Mouse (Mus musculus): ENCODE results near the gene Herc2. TPM values are rescaled to one million over a fixed set of nuclear protein-coding genes. Genes with fewer than 3 reads are reported as not detected.

Herc2 gene
- total RNA-seq, 2 experiments from 2014 or later, result 136 to 146 TPM

GRCm38 (mm10) chr7:56023586-56023985, 26.4 kb upstream of the Herc2 start:
- no peak for TF ChIP-seq CTCF (conservative IDR thresholded peaks at IDR 0.05)
- Histone ChIP-seq H3K4me3 (no peak overlapping the region), H3K27ac (no peak overlapping the region)
- no peak for DNase-seq (ENCODE audit: low spot score in 2 of 2)

DNA sequence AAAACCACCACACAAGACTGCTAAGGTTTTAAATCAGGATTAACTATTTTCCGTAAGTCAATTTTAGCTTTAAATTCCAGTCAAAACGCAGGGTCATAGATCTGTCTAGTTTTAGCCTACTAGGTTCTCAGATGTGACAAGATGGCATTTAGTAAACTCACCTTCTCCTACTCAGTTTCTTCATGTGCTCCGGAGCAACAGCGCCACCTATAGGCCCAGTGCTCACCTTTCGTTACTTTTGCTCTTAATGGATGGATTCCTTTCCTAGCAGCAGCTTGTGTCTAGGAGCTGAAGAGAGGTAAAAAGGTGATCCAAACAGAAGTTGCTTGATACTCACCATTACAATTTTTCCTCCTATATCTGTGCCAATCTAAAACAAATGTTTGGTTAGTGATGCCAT, 7.6 kb upstream of the Herc2 start:
- DNase-seq (ENCODE audit: low spot score in 2 of 2), result peak; percentile 67 to 86
- peak; percentile 96 for TF ChIP-seq CTCF (conservative IDR thresholded peaks at IDR 0.05)
- Histone ChIP-seq H3K27ac (no peak overlapping the region), H3K4me3 (no peak overlapping the region)

GRCm38 (mm10) chr7:56043577-56044266, 6.3 kb upstream of the Herc2 start:
- Histone ChIP-seq H3K4me3 (no peak overlapping the region), H3K27ac (no peak overlapping the region)
- no peak for TF ChIP-seq CTCF (conservative IDR thresholded peaks at IDR 0.05)
- no peak for DNase-seq (ENCODE audit: low spot score in 2 of 2)

DNA sequence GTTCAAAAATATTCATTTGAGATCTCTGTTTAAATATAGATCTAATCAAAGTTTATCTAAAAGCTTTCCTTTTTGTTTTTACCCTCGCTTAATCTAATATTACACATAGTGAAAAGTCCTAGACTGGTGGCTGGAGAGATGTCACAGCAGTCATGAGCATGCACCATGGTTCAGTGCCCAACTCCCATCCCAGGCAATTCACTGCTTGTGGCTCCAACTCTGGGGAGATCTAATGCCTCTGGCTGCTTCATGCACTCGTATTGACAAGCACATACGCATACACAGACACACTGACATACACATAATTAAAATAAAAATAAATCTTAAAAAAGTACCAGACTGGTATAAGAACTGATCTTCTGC, 5.7 kb upstream of the Herc2 start:
- Histone ChIP-seq H3K4me3 (no peak overlapping the region), H3K27ac (no peak overlapping the region)
- no peak for TF ChIP-seq CTCF (conservative IDR thresholded peaks at IDR 0.05)
- DNase-seq (ENCODE audit: low spot score in 2 of 2), result no peak

- DNase-seq (ENCODE audit: low spot score in 2 of 2), result no peak
- Histone ChIP-seq H3K27ac (no peak overlapping the region), H3K4me3 (no peak overlapping the region)
- no peak for TF ChIP-seq CTCF (conservative IDR thresholded peaks at IDR 0.05)
Measured at GRCm38 (mm10) chr7:56047178-56047577, 2.8 kb upstream of the Herc2 start.

- no peak for TF ChIP-seq CTCF (conservative IDR thresholded peaks at IDR 0.05)
- peak in 1 of 2 experiments; percentile 23 for DNase-seq (ENCODE audit: low spot score in 2 of 2)
- peak overlapping the region; percentile 85 for H3K4me3 ChIP-seq
- H3K27ac ChIP-seq, result peak overlapping the region; percentile 88
Measured at GRCm38 (mm10) chr7:56050487-56050911, 503 bp downstream of the Herc2 start.

DNA sequence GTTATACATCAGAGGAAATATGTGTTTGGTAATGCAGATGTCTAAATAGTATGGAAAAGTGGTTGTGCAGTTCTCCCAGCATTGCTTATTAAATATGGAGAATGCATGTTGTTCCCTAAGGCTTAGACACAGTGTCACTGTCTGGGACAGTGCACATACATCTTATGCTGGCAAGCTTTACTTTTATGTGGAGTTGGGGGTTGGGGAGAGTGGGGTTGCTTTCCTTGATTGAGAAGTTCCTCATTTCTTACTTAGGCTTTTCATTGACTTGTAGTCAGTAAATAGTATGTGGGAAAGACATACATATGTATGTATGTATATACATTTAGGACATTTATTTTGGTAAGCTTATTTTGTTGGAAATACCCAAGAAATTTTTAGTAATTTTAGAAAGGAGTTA, 3.0 kb downstream of the Herc2 start:
- H3K4me3 ChIP-seq, result no peak overlapping the region
- DNase-seq (ENCODE audit: low spot score in 2 of 2), result no peak
- TF ChIP-seq CTCF (conservative IDR thresholded peaks at IDR 0.05), result no peak

DNA sequence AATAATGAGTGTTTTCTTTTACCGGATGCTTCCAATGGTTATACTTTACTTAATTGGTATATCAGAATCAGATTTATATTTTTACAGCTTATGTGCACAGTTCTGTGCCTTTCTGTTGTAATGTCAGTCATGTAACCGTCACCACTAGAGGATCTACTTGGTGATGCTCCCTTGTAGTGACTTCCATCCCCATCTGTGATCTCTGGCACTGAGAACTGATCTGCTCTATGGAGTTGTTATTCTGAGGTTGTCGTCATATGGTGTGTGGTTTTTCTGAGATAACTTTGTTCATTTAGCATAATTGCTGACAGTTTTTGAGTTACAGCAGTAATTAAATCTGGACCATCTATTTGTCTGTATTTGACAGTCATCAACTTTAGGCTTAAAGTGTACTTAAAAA, 5.3 kb downstream of the Herc2 start:
- DNase-seq (ENCODE audit: low spot score in 2 of 2), result peak; percentile 42 to 79
- peak; percentile 40 for TF ChIP-seq CTCF (conservative IDR thresholded peaks at IDR 0.05)
- H3K4me3 ChIP-seq, result peak overlapping the region; percentile 13; the same call in 1 of the 2 replicates
- H3K27ac ChIP-seq, result peak overlapping the region; percentile 62; the same call in 1 of the 2 replicates

More for the DNA sequence above, 3.0 kb downstream of the Herc2 start:
- H3K27ac ChIP-seq, result no peak overlapping the region

DNA sequence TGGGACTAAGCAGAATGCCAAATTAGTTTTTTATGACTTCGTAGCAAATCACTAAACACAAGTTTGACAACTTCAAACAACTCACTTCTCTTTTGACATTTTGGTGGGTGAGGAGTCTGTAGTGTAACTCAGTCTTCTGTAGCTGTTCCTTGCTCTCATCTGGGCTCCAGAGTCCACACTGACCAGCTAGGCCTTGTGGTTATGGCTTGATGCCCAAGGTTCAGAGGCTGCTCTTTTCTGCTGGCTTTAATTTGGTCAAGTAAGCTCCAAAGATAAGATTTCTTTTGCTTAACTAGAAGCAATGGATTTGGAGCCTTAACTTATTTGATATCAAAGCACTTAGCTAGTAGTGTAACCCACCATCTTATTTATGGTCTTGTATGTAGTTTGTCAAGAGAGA, 14.9 kb downstream of the Herc2 start:
- DNase-seq (ENCODE audit: low spot score in 2 of 2), result no peak
- Histone ChIP-seq H3K4me3 (no peak overlapping the region), H3K27ac (peak overlapping the region; percentile 19; the same call in 1 of the 2 replicates)
- TF ChIP-seq CTCF (conservative IDR thresholded peaks at IDR 0.05), result no peak

GRCm38 (mm10) chr7:56066136-56066535, 16.1 kb downstream of the Herc2 start:
- peak overlapping the region; percentile 24; the same call in 1 of the 2 replicates for H3K27ac ChIP-seq
- H3K4me3 ChIP-seq, result no peak overlapping the region
- no peak for DNase-seq (ENCODE audit: low spot score in 2 of 2)
- TF ChIP-seq CTCF (conservative IDR thresholded peaks at IDR 0.05), result no peak

GRCm38 (mm10) chr7:56066634-56067033, 16.6 kb downstream of the Herc2 start:
- Histone ChIP-seq H3K4me3 (no peak overlapping the region), H3K27ac (no peak overlapping the region)
- no peak for TF ChIP-seq CTCF (conservative IDR thresholded peaks at IDR 0.05)
- DNase-seq (ENCODE audit: low spot score in 2 of 2), result no peak

- Histone ChIP-seq H3K4me3 (no peak overlapping the region), H3K27ac (peak overlapping the region; percentile 49)
- peak; percentile 68 to 75 for DNase-seq (ENCODE audit: low spot score in 2 of 2)
- TF ChIP-seq CTCF (conservative IDR thresholded peaks at IDR 0.05), result no peak
Measured at GRCm38 (mm10) chr7:56071724-56072123, 21.7 kb downstream of the Herc2 start.

GRCm38 (mm10) chr7:56083034-56083433, 33.0 kb downstream of the Herc2 start:
- TF ChIP-seq CTCF (conservative IDR thresholded peaks at IDR 0.05), result no peak
- DNase-seq (ENCODE audit: low spot score in 2 of 2), result no peak
- no peak overlapping the region for H3K27ac ChIP-seq
- no peak overlapping the region for H3K4me3 ChIP-seq

GRCm38 (mm10) chr7:56089097-56089496, 39.1 kb downstream of the Herc2 start:
- H3K4me3 ChIP-seq, result no peak overlapping the region
- TF ChIP-seq CTCF (conservative IDR thresholded peaks at IDR 0.05), result no peak
- DNase-seq (ENCODE audit: low spot score in 2 of 2), result no peak
- H3K27ac ChIP-seq, result no peak overlapping the region
